Mouse (Mus musculus) liver, embryonic 16.5 days (tissue): ENCODE measurements around the gene Mrpl2. TPM values are rescaled to one million over a fixed set of nuclear protein-coding genes. Genes with fewer than 3 reads are reported as not detected.

ENCODE experiments used
- ATAC-seq: fragments of 200-750 bp; cut with Nextera tagmentation; 2 replicates; pipeline ENCODE4 v1.8.0; 2017; ENCODE audit warnings: low read depth, mild to moderate bottlenecking, moderate number of reproducible peaks, moderate library complexity
- H3K27ac ChIP-seq: fragments of 300-500 bp; sonication (generic); 2 replicates; pipeline ENCODE4 v1.5.1; 2014; ENCODE audit warnings: mild to moderate bottlenecking, low read length
- H3K27me3 ChIP-seq: fragments of 300-500 bp; sonication (generic); 2 replicates; pipeline ENCODE4 v1.6.1; 2014; ENCODE audit warnings: low read depth, low read length, mixed read lengths; ENCODE audit not compliant: control insufficient read depth, insufficient read depth
- H3K36me3 ChIP-seq: fragments of 300-500 bp; sonication (generic); 2 replicates; pipeline ENCODE4 v1.6.1; 2014; ENCODE audit warnings: mild to moderate bottlenecking; ENCODE audit not compliant: control insufficient read depth, insufficient read depth
- H3K4me1 ChIP-seq: fragments of 300-500 bp; sonication (generic); 2 replicates; pipeline ENCODE4 v1.6.1; 2014; ENCODE audit warnings: low read depth, low read length, mixed read lengths; ENCODE audit not compliant: control insufficient read depth
- H3K4me2 ChIP-seq: fragments of 300-500 bp; sonication (generic); 2 replicates; pipeline ENCODE4 v1.6.1; 2014; ENCODE audit warnings: low read depth, low read length, mixed read lengths
- H3K4me3 ChIP-seq: fragments of 300-500 bp; sonication (generic); 2 replicates; pipeline ENCODE4 v1.5.1; 2014; ENCODE audit warnings: low read depth, mild to moderate bottlenecking, low read length
- H3K9ac ChIP-seq: fragments of 300-500 bp; sonication (generic); 2 replicates; pipeline ENCODE4 v1.6.1; 2014; ENCODE audit warnings: low read depth, low read length
- H3K9me3 ChIP-seq: fragments of 300-500 bp; sonication (generic); replicated peaks from 2 replicates; pipeline ENCODE4 v1.6.1; 2016; ENCODE audit warnings: low read length; ENCODE audit not compliant: control insufficient read depth
- WGBS: fragments of 180-500 bp; shearing (Covaris S2); extraction: QIAGEN DNeasy Blood & Tissue Kit; methylation state at CpG from one replicate; pipeline ENCODE4 v1.1.7; 2014; ENCODE audit not compliant: insufficient replicate concordance; 5-methylcytosine and 5-hydroxymethylcytosine counted together
- polyA plus RNA-seq: library from polyadenylated mRNA; unstranded; fragments of >200 nt; fragmentation: Nextera tagmentation; extraction: Ambion mirVana; gene quantifications from 2 replicates; pipeline ENCODE4 v1.2.1, GENCODE M21; 2015

Mrpl2 gene
- 58.1 and 67.0 TPM in 2 replicates for polyA plus RNA-seq

DNA sequence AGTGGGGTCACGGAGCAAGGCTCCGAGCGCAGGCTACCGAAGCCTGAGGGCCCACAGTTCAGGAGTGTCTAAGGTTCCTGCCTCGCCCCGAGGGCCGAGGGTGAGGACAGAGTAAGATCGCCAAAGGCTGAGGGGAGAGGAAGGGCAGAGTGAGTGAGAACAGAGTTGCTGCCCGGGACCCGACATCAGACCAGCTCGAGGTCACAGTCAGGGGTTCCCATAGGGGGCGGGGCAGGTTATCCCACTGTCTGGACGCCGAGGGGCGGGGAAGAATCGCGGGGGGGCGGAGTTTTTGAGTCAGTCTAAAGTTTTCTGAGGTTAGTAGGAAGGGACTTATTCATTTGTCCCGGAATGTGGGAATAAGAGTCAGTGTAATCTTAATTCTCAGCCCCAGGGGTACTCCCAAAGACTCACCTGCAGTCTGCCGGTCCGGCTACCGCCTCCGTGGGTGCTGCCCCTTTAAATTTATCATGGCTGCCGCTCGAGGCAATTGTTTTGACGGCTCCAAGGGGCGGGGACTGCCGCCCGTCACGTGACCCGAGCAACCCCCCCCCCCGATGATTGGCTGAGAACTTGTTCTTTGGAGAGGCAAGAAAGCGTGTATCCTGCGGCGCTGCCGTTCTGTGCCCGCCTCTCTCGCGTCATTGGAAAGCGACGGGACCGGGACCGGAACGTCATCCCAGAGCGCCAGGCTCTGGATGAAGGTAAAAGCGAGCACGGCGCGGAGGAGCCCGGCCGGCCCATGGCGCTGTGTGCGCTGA lies at the start of gene Mrpl2, which contains the start of gene Klc4:
Gene Mrpl2 (plus strand): TSS at position 669 of the 761 bp plus-strand sequence.
Gene Klc4 (minus strand): TSS at position 462 of the 761 bp plus-strand sequence.
- ATAC-seq, result peak; percentile 79
- Histone ChIP-seq H3K9ac (peak within 1 kb of the TSS; percentile 85), H3K9me3 (no peaks in the 10 kb centered on the region), H3K27ac (peak within 1 kb of the TSS; percentile 80), H3K27me3 (no peaks in the 10 kb centered on the region), H3K4me2 (peak within 1 kb of the TSS; percentile 96), H3K4me3 (peak within 1 kb of the TSS; percentile 94), H3K36me3 (no peaks in the 10 kb centered on the region), H3K4me1 (peaks cover 32% of the 10 kb centered on the region)
- WGBS, result under 1% methylated on average over 51 of the region's 53 CpGs

DNA sequence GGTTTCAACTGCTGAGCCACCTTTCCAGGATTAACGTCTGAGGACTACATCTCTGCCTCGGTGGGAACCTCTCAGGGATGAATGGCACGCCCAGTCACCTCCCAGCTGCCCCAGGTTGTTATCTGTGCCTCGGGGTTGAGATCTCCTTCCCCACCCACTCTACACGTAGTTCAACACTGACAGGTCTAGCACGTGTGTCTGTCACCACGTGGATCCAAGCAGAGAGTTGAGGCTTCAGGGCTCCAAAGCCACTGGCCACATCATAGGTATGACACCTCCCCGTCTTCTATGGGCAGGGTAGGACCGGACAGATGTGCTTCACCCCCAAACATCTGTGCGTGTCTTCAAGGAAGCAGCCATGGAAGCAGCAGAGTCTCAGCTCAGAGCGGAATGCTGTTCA lies 48.1 kb upstream of the Mrpl2 start:
- H3K4me3 ChIP-seq, result no peak overlapping the region
- no peaks in the 10 kb centered on the region for H3K27me3 ChIP-seq
- no peaks in the 10 kb centered on the region for H3K9me3 ChIP-seq
- H3K36me3 ChIP-seq, result no peaks in the 10 kb centered on the region
- no peaks in the 10 kb centered on the region for H3K4me1 ChIP-seq
- no peak overlapping the region for H3K9ac ChIP-seq
- no peak for ATAC-seq
- H3K27ac ChIP-seq, result no peak overlapping the region
- WGBS, result 59% methylated on average over 11 of the region's 11 CpGs
- no peak overlapping the region for H3K4me2 ChIP-seq

- Histone ChIP-seq H3K4me2 (no peak overlapping the region), H3K27me3 (no peaks in the 10 kb centered on the region), H3K9ac (no peak overlapping the region), H3K4me3 (no peak overlapping the region), H3K36me3 (no peaks in the 10 kb centered on the region), H3K4me1 (no peaks in the 10 kb centered on the region), H3K27ac (no peak overlapping the region), H3K9me3 (no peaks in the 10 kb centered on the region)
- 48% methylated on average over 4 of the region's 4 CpGs for WGBS
- ATAC-seq, result no peak
Measured at GRCm38 (mm10) chr17:46598963-46599362, 47.1 kb upstream of the Mrpl2 start.

DNA sequence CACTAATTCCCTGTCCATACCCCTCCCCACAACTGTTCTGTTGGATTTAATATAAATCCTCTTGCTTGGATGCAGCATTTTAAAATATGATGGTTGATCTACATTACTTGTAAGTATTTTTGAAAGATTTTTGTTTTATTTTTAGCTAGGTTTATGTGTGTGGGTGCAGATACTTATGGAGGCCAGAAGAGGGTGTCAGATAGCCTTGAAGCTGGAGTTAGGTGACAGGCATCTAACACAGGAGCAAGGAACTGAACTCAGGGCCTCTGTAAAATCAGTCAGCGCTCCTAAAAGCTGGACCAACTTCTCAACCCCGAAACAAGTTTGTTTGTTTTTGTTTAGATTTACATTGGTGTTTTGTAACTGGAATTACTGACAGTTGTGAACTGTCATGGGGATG lies 45.5 kb upstream of the Mrpl2 start:
- Histone ChIP-seq H3K4me3 (no peak overlapping the region), H3K27ac (no peak overlapping the region), H3K36me3 (no peaks in the 10 kb centered on the region), H3K9me3 (no peaks in the 10 kb centered on the region), H3K9ac (no peak overlapping the region), H3K27me3 (no peaks in the 10 kb centered on the region), H3K4me2 (no peak overlapping the region), H3K4me1 (no peaks in the 10 kb centered on the region)
- WGBS, result 61% methylated on average over 2 of the region's 2 CpGs
- no peak for ATAC-seq

- ATAC-seq, result no peak
- WGBS, result 34% methylated on average over 9 of the region's 9 CpGs
- H3K9me3 ChIP-seq, result no peaks in the 10 kb centered on the region
- no peak overlapping the region for H3K4me3 ChIP-seq
- H3K4me2 ChIP-seq, result no peak overlapping the region
- H3K36me3 ChIP-seq, result no peaks in the 10 kb centered on the region
- H3K9ac ChIP-seq, result no peak overlapping the region
- no peak overlapping the region for H3K27ac ChIP-seq
- H3K4me1 ChIP-seq, result no peaks in the 10 kb centered on the region
- H3K27me3 ChIP-seq, result no peaks in the 10 kb centered on the region
Measured at GRCm38 (mm10) chr17:46602212-46602611, 43.8 kb upstream of the Mrpl2 start.

- no peak for ATAC-seq
- no peak overlapping the region for H3K4me3 ChIP-seq
- no peaks in the 10 kb centered on the region for H3K4me1 ChIP-seq
- no peaks in the 10 kb centered on the region for H3K9me3 ChIP-seq
- H3K27me3 ChIP-seq, result no peaks in the 10 kb centered on the region
- 79% methylated on average over 4 of the region's 4 CpGs for WGBS
- no peak overlapping the region for H3K27ac ChIP-seq
- no peak overlapping the region for H3K9ac ChIP-seq
- H3K4me2 ChIP-seq, result no peak overlapping the region
- H3K36me3 ChIP-seq, result no peaks in the 10 kb centered on the region
Measured at GRCm38 (mm10) chr17:46603229-46603628, 42.8 kb upstream of the Mrpl2 start.

DNA sequence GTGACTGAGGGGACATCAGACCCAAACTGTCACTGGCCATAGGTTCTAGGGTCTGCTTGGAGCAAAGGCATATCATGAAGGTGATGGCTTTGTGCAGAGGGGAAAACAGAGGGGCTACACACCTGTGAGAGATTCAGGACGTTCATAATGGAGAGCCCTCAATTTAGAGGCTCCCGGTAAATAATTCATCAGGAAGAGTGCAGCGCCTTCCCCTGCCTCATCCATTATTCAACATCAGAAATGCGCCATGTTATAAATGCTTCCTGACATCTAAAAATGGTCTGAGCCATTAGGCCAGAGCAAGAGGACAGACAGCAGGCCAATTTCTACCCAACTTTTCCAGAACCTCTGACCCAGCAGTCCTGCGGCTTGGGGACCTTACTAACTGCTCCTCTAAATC lies 40.9 kb upstream of the Mrpl2 start:
- no peak for ATAC-seq
- WGBS, result 72% methylated on average over 5 of the region's 5 CpGs
- no peak overlapping the region for H3K4me3 ChIP-seq
- no peaks in the 10 kb centered on the region for H3K9me3 ChIP-seq
- H3K27ac ChIP-seq, result no peak overlapping the region
- H3K36me3 ChIP-seq, result no peaks in the 10 kb centered on the region
- H3K9ac ChIP-seq, result no peak overlapping the region
- H3K4me2 ChIP-seq, result no peak overlapping the region
- no peaks in the 10 kb centered on the region for H3K27me3 ChIP-seq
- H3K4me1 ChIP-seq, result no peaks in the 10 kb centered on the region

DNA sequence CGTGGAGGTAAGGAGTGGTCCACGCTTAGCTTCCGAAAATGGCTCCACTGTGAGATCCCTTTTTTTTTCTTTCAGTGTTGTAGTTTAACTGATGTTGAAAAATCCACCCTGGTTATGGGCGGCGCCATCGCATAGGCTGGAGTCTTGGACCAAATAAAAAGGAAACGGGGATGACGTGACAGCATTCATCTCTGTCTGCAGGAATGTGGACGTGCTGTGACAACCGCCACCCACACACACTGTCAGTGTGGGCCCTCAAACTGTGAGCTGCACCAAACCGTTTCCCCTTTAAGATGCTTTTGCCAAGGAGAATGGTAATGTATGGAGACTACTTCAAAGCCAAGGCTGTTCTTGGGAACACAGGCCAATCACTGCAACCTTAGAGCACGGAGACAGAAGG lies 40.0 kb upstream of the Mrpl2 start:
- ATAC-seq, result no peak
- Histone ChIP-seq H3K27ac (no peak overlapping the region), H3K27me3 (no peaks in the 10 kb centered on the region), H3K4me2 (no peak overlapping the region), H3K4me3 (no peak overlapping the region), H3K9ac (no peak overlapping the region), H3K4me1 (no peaks in the 10 kb centered on the region), H3K36me3 (no peaks in the 10 kb centered on the region), H3K9me3 (no peaks in the 10 kb centered on the region)
- 73% methylated on average over 12 of the region's 12 CpGs for WGBS

DNA sequence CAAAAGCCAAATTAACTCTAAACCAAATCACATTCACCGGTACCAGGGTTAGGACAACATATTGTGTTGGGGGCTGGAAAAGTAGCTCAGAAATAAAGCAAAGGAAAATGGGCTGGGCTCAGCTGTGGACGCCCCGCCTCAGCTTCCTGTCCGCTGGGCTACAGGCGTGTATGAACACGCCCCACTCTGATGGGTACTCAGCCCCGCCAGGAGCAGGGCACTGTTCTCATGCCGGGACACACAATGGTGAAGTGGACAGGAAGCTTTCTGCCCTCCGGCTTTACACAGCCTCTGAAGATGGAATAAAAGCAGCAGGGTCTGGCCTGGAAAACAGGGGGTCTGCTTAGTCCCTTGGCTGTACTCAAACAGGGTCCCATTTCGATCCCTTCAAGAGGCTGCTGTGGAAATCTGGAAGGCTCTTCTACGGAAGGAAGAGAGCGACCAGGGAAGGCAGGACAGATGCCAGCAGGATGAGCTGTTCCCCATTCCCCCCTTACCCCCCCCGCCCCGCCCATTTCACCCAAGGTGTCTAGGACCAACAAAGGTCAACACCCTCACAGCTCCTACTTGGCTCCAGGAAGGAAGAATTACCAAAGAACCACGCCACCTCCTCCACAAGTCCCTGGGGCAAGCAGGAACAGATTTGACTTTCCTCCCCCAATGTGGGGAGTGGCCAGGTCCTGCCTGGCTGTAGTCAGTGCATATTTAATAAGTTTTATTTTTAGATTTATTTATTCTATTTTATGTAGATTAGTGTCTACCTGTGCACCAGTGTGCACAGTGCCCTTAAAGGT lies 36.1 kb upstream of the Mrpl2 start:
- H3K4me3 ChIP-seq, result no peak overlapping the region
- ATAC-seq, result 0 out of 2 replicates have a peak, but pooled peaks have one; percentile 32
- H3K4me1 ChIP-seq, result no peaks in the 10 kb centered on the region
- no peaks in the 10 kb centered on the region for H3K9me3 ChIP-seq
- peak overlapping the region; percentile 8; the same call in 1 of the 2 replicates for H3K4me2 ChIP-seq
- WGBS, result 24% methylated on average over 15 of the region's 15 CpGs
- H3K27ac ChIP-seq, result no peak overlapping the region
- no peaks in the 10 kb centered on the region for H3K36me3 ChIP-seq
- H3K27me3 ChIP-seq, result no peaks in the 10 kb centered on the region
- H3K9ac ChIP-seq, result no peak overlapping the region
